In the genomic region with DNA sequence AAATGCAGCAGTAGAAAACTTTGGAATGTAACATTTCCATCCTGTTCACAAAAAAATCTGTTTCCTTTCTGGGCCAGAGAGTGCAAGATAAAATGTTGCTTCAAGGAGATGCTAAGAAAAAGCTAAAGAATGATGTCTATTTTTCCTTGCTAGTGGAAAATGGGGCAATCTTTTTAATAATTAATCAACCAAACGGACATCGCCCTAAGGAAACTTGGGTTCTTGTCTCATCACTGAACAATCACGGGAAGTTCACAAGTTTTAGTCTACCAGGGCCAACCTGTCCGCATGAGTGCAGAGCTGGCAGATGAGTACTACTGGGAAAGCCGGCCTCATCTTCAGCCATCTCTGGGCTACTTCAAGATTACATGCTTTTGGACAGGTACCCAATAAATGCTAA, we compare ENCODE assay signal across 14 mouse cellular contexts.
"Had no signal": no experiment of that assay in that cellular context is flagged by ENCODE, and none has a peak within 500 bp of the region (broad histone marks: within the 10 kb centered on the region; RNA-seq: fewer than 3 reads in every experiment).

No protein-coding gene starts in this region.

- H3K4me1 ChIP-seq: limb, embryonic 10.5 days; midbrain, embryonic 10.5 days; neural tube, embryonic 15.5 days had no signal

- H3K9ac ChIP-seq: liver, embryonic 14.5 days; neural tube, embryonic 15.5 days had no signal

- H3K36me3 ChIP-seq: limb, embryonic 10.5 days; midbrain, embryonic 10.5 days; neural tube, embryonic 15.5 days had no signal

- H3K27ac ChIP-seq: left cerebral cortex, adult 2 months; limb, embryonic 10.5 days; liver, embryonic 14.5 days; midbrain, embryonic 10.5 days; neural tube, embryonic 15.5 days had no signal

- H3K4me2 ChIP-seq: neural tube, embryonic 15.5 days had no signal

- H3K9me3 ChIP-seq: limb, embryonic 10.5 days; midbrain, embryonic 10.5 days; neural tube, embryonic 15.5 days had no signal

- DNase-seq: lung, adult 2 months; lung, postnatal 10 days; lung, postnatal 4 days; midbrain, embryonic 14.5 days; right cerebral cortex, adult 18-20 months; right cerebral cortex, postnatal 25 days; thymus, postnatal 36 days had no signal

- ATAC-seq: intestine, embryonic 16.5 days had no signal

- H3K4me3 ChIP-seq: left cerebral cortex, adult 2 months; limb, embryonic 10.5 days; midbrain, embryonic 10.5 days; myocyte; neural tube, embryonic 15.5 days had no signal
